Mouse (Mus musculus) kidney, embryonic 14.5 days (tissue): Measurements from ENCODE around the gene Per2. TPM values are rescaled to one million over a fixed set of nuclear protein-coding genes. Genes with fewer than 3 reads are reported as not detected.
"Not testable (repeated sequence)": the region's sequence is repeated elsewhere in the genome, so short reads cannot be mapped to it uniquely, and the experiment has no call there.

ENCODE experiments used
- ATAC-seq: fragments of 200-750 bp; cut with Nextera tagmentation; 2 replicates; pipeline ENCODE4 v1.8.0; 2017; ENCODE audit warnings: moderate number of reproducible peaks, mild to moderate bottlenecking, moderate TSS enrichment, moderate library complexity; ENCODE audit not compliant: low FRiP score, low TSS enrichment
- H3K27ac ChIP-seq: fragments of 300-500 bp; sonication (generic); 2 replicates; pipeline ENCODE4 v1.5.1; 2014; ENCODE audit warnings: low read depth, mild to moderate bottlenecking, low read length, moderate library complexity, mixed read lengths
- H3K27me3 ChIP-seq: fragments of 300-500 bp; sonication (generic); 2 replicates; pipeline ENCODE4 v1.6.1; 2014; ENCODE audit warnings: mild to moderate bottlenecking, low read length; ENCODE audit not compliant: control insufficient read depth, insufficient read depth
- H3K36me3 ChIP-seq: fragments of 300-500 bp; sonication (generic); 2 replicates; pipeline ENCODE4 v1.6.1; 2014; ENCODE audit warnings: low read length, mixed read lengths; ENCODE audit not compliant: control insufficient read depth, insufficient read depth
- H3K4me1 ChIP-seq: fragments of 300-500 bp; sonication (generic); 2 replicates; pipeline ENCODE4 v1.6.1; 2014; ENCODE audit warnings: low read length, mixed read lengths; ENCODE audit not compliant: control insufficient read depth, insufficient read depth
- H3K4me2 ChIP-seq: fragments of 300-500 bp; sonication (generic); replicated peaks from 2 replicates; pipeline ENCODE4 v1.6.1; 2014; ENCODE audit warnings: low read depth, mild to moderate bottlenecking, low read length
- H3K4me3 ChIP-seq: fragments of 300-500 bp; sonication (generic); 2 replicates; pipeline ENCODE4 v1.5.1; 2014; ENCODE audit warnings: mild to moderate bottlenecking, low read length
- H3K9ac ChIP-seq: fragments of 300-500 bp; sonication (generic); 2 replicates; pipeline ENCODE4 v1.6.1; 2014; ENCODE audit warnings: low read depth, mild to moderate bottlenecking, low read length, moderate library complexity
- H3K9me3 ChIP-seq: fragments of 300-500 bp; sonication (generic); 2 replicates; pipeline ENCODE4 v1.6.1; 2016; ENCODE audit warnings: low read length; ENCODE audit not compliant: control insufficient read depth
- WGBS: fragments of 180-500 bp; shearing (Covaris S2); extraction: QIAGEN DNeasy Blood & Tissue Kit; methylation state at CpG from one replicate; pipeline ENCODE4 v1.1.7; 2014; 5-methylcytosine and 5-hydroxymethylcytosine counted together
- polyA plus RNA-seq: library from polyadenylated mRNA; unstranded; fragments of >200 nt; fragmentation: Nextera tagmentation; extraction: Ambion mirVana; gene quantifications from 2 replicates; pipeline ENCODE4 v1.2.1, GENCODE M21; 2014

The Per2 gene
- polyA plus RNA-seq, 1 experiment from 2014 or later, result 3.6 TPM

DNA sequence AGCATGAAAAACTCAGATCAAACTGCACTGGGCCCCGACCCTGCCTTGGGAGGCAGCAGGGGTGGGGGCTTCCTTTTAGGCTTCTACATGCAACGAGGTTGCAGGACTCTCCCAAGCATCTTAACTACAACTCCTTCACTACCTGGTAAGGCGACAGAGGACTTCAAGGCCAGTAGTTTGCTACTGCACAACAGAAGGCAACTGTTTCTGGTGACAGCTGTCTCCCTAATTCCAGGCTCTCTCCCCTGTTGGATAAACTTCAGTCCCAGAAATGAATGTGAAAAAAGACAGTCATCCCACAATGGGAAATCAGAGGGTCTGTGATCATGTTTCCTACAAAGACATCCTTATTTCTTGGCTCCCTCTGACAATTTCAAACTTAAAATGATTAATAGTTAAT, 26.3 kb upstream of the Per2 start:
- no peak for ATAC-seq
- Histone ChIP-seq H3K9me3 (no peaks in the 10 kb centered on the region), H3K4me2 (no peak overlapping the region), H3K9ac (no peak overlapping the region), H3K4me3 (no peak overlapping the region), H3K4me1 (no peaks in the 10 kb centered on the region), H3K36me3 (no peaks in the 10 kb centered on the region), H3K27me3 (no peaks in the 10 kb centered on the region; the same call in 1 of the 2 replicates), H3K27ac (no peak overlapping the region)
- 69% methylated on average over 3 of the region's 3 CpGs for WGBS

DNA sequence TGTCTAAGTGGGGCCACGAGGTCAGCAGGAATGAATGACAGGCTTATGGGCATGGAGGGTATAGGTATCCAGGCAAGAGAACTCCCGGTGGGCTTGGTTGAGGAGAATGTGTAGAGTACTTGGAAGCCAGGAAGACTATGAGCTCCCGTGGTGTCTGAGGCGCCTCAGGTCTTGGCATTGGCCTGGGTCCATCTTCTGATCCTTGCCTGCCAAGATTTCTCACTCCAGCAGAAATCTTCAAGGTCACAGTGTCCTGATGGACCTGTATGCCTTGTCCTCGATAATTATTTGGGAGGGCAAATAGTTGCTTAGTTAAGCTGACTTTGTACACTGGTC, 24.9 kb upstream of the Per2 start:
- Histone ChIP-seq H3K27me3 (no peaks in the 10 kb centered on the region; the same call in 1 of the 2 replicates), H3K9ac (no peak overlapping the region), H3K4me3 (no peak overlapping the region), H3K36me3 (no peaks in the 10 kb centered on the region), H3K4me1 (no peaks in the 10 kb centered on the region), H3K27ac (no peak overlapping the region), H3K4me2 (no peak overlapping the region), H3K9me3 (no peaks in the 10 kb centered on the region)
- ATAC-seq, result no peak
- WGBS, result 46% methylated on average over 5 of the region's 5 CpGs

- no peak overlapping the region for H3K27ac ChIP-seq
- peak; percentile 86 for ATAC-seq
- H3K9ac ChIP-seq, result no peak overlapping the region
- no peak overlapping the region for H3K4me3 ChIP-seq
- H3K36me3 ChIP-seq, result no peaks in the 10 kb centered on the region
- no peaks in the 10 kb centered on the region for H3K4me1 ChIP-seq
- WGBS, result 23% methylated on average over 10 of the region's 10 CpGs
- no peak overlapping the region for H3K4me2 ChIP-seq
- no peaks in the 10 kb centered on the region; the same call in 1 of the 2 replicates for H3K27me3 ChIP-seq
- H3K9me3 ChIP-seq, result peaks cover under 1% of the 10 kb centered on the region; the same call in 1 of the 2 replicates
These were observed 24.3 kb upstream of the Per2 start for GRCm38 (mm10) chr1:91483304-91484010.

DNA sequence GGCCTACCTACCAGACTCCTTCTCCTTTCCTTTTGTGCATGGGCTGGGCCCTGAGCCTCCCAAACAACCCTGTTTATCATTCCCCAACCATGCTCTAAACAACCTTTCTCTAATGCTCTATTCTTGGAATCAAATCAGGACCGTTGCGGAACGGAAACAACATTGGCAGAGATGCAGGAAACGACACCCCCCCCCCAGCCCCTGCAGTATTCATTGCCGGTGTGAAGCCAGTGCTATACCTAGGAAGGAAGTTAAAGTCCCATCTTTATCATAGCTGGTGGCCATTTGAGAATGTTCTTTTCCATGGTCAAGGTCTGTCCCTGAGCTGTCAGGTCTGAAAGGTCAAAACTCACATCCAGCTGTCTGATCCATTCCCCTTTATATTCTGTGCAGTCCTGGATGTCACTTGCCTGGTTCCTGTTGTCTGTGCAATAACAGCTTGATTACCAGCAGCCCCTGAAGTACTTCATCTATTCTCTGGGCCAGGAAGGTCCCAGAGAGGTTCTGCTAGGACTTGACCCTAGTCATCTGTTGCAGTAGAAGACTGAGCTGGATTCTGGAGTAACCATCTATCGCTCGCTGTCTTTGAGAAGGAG, 23.6 kb upstream of the Per2 start:
- H3K4me3 ChIP-seq, result no peak overlapping the region
- no peaks in the 10 kb centered on the region; the same call in 1 of the 2 replicates for H3K27me3 ChIP-seq
- no peak overlapping the region for H3K9ac ChIP-seq
- no peak for ATAC-seq
- H3K9me3 ChIP-seq, result peaks cover 4% of the 10 kb centered on the region; the same call in 1 of the 2 replicates
- H3K4me1 ChIP-seq, result no peaks in the 10 kb centered on the region
- 82% methylated on average over 7 of the region's 7 CpGs for WGBS
- no peak overlapping the region for H3K4me2 ChIP-seq
- no peaks in the 10 kb centered on the region for H3K36me3 ChIP-seq
- no peak overlapping the region for H3K27ac ChIP-seq

DNA sequence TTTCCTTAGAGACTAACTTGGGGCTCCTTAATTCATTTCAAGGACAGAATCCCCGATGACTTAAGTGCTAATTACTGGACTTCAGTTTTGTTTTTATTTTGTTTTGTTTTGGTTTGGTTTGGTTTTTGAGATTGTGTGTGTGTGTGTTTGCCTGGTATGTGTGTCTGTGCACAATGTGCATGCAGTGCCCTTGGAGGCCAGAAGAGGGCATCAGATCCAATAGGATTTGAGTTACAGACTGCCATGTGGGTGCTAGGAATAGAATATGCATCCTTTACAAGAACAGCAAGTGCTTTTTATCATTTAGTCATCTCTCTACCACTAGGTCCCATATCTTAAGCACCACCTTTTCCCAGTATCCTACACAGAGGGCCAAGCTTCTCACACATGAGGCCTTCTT, 19.8 kb upstream of the Per2 start:
- H3K36me3 ChIP-seq, result no peaks in the 10 kb centered on the region
- no peaks in the 10 kb centered on the region for H3K4me1 ChIP-seq
- H3K27me3 ChIP-seq, result no peaks in the 10 kb centered on the region; the same call in 1 of the 2 replicates
- no peak overlapping the region for H3K4me2 ChIP-seq
- H3K4me3 ChIP-seq, result no peak overlapping the region
- WGBS, result 94% methylated on average over 1 of the region's 1 CpGs
- H3K9me3 ChIP-seq, result peaks cover 4% of the 10 kb centered on the region; the same call in 1 of the 2 replicates
- no peak overlapping the region for H3K9ac ChIP-seq
- H3K27ac ChIP-seq, result no peak overlapping the region
- ATAC-seq, result no peak

DNA sequence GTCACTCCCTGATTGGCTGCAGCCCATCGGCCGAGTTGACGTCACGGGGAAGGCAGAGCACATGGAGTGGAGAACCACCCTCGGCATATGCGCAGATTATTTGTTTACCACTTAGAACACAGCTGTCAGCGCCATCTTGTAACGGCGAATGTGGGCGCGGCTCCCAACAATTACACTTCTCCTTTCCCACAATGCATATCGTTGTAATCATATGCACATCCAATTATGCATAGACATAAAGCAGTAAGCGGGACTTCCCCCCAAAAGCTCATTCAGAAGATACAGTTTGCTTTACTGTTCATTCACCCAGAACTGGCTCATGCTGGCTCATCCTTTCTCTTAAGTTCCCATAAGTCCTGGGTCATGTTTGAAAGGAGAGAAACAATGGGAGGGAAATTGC, 19.0 kb upstream of the Per2 start:
- H3K9me3 ChIP-seq, H3K4me2 ChIP-seq, ATAC-seq, H3K9ac ChIP-seq, H3K4me3 ChIP-seq, H3K27ac ChIP-seq, H3K4me1 ChIP-seq, H3K27me3 ChIP-seq, H3K36me3 ChIP-seq: not testable (repeated sequence)
- 93% methylated on average over 8 of the region's 13 CpGs for WGBS

- Histone ChIP-seq H3K9me3 (no peaks in the 10 kb centered on the region), H3K27ac (no peak overlapping the region), H3K27me3 (no peaks in the 10 kb centered on the region), H3K4me3 (no peak overlapping the region), H3K9ac (no peak overlapping the region), H3K36me3 (no peaks in the 10 kb centered on the region), H3K4me1 (no peaks in the 10 kb centered on the region), H3K4me2 (no peak overlapping the region)
- WGBS, result 79% methylated on average over 4 of the region's 4 CpGs
- ATAC-seq, result no peak
These were observed 10.8 kb upstream of the Per2 start for GRCm38 (mm10) chr1:91469888-91470419.

GRCm38 (mm10) chr1:91466186-91466585, 7.1 kb upstream of the Per2 start:
- 80% methylated on average over 6 of the region's 6 CpGs for WGBS
- no peak for ATAC-seq

DNA sequence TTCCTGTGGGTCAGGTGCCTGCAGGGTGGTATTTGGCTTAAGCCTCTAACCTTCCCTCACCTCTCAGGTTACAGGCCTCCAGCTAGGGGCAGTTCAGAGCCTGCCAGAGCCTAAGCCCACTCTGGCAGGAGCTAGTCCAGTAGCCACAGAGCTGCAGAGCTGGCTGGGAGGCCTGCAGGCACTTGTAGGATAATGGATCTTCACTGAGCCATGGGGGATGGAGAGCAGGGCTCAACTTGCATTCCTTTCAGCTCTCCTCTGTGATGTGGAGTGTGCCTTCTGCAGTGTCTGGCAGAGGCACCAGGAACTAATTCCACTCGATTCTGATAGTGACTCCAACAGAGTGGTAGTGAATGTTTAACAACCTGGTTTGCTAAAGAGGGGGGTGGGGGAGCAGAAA, 6.1 kb upstream of the Per2 start:
- 0 out of 2 replicates have a peak, but pooled peaks cover under 1% of the 10 kb centered on the region for H3K4me1 ChIP-seq
- H3K9me3 ChIP-seq, result no peaks in the 10 kb centered on the region
- no peak overlapping the region for H3K4me3 ChIP-seq
- H3K27me3 ChIP-seq, result no peaks in the 10 kb centered on the region
- peak; percentile 46; the same call in 1 of the 2 replicates for ATAC-seq
- H3K36me3 ChIP-seq, result no peaks in the 10 kb centered on the region
- H3K9ac ChIP-seq, result no peak overlapping the region
- H3K4me2 ChIP-seq, result no peak overlapping the region
- peak overlapping the region; percentile 56; the same call in 1 of the 2 replicates for H3K27ac ChIP-seq
- 17% methylated on average over 1 of the region's 1 CpGs for WGBS

More at GRCm38 (mm10) chr1:91466186-91466585, 7.1 kb upstream of the Per2 start:
- no peak overlapping the region for H3K4me2 ChIP-seq
- H3K9me3 ChIP-seq, result no peaks in the 10 kb centered on the region
- H3K4me1 ChIP-seq, result no peaks in the 10 kb centered on the region
- H3K9ac ChIP-seq, result no peak overlapping the region
- H3K27me3 ChIP-seq, result no peaks in the 10 kb centered on the region
- H3K27ac ChIP-seq, result no peak overlapping the region; the same call in 1 of the 2 replicates
- H3K36me3 ChIP-seq, result no peaks in the 10 kb centered on the region
- no peak overlapping the region for H3K4me3 ChIP-seq
